Mouse (Mus musculus) layer of hippocampus, postnatal 10 days (tissue): ENCODE measurements around the gene Lrmp. TPM values are rescaled to one million over a fixed set of nuclear protein-coding genes. Genes with fewer than 3 reads are reported as not detected.

Experiments used
- DNase-seq, 2 experiments: peaks; one replicate each; pipeline ENCODE4 v3.0.0; 2021; ENCODE audit warnings: low spot score in 2 of 2
- total RNA-seq, 2 experiments: library from RNA; stranded (reverse); gene quantifications; 2 replicates each; pipeline ENCODE4 v1.2.3; 2021

Lrmp gene
- total RNA-seq, 2 experiments from 2014 or later, result 1.8 to 2.6 TPM

DNA sequence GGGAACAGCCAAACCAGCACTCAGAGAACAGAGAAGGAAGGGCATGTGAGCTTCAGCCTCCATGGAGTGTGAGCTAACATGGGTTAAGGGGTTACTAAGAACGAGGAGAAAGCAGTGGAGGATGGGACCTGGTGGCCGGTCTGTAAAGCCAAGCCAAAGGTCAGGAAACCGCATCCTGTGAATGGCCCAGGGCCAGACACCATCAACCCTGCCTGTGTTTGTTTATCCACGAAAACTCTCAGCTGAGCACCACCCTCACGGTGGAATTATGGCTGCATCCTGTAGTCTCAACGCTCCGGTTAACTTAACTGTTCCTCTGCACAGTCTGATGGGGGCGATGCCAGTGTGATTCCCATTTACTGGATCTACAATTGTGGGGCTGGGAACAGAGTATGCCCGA, 20.4 kb downstream of the Lrmp start:
- DNase-seq, result no peak

DNA sequence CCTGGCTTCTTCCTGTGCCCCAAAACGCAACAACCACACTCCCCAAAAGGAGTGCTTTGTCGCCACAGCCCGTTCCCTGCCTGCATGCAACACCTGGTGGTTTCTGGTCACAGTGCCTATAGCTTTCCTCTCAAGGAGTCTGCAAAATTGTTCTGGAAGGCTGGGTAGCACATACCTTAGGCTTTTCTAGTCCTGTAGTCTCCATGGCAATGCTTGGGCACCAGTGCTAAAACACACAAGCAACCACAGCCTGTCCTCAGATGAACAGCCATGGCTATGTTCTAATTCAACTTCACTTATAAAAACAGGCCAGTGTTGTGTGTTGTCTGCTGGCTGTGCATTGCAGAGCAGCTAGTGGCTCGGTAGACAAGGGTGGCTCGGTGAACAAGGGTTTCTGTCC, 21.4 kb downstream of the Lrmp start:
- DNase-seq, result no peak

GRCm38 (mm10) chr6:145139236-145139635, 23.8 kb downstream of the Lrmp start:
- DNase-seq, result no peak

- DNase-seq, result no peak
Observed at GRCm38 (mm10) chr6:145139776-145140475, 24.5 kb downstream of the Lrmp start.

- DNase-seq, result no peak
Observed at GRCm38 (mm10) chr6:145140706-145141105, 25.3 kb downstream of the Lrmp start.

- no peak for DNase-seq
Observed at GRCm38 (mm10) chr6:145141827-145142226, 26.4 kb downstream of the Lrmp start.

DNA sequence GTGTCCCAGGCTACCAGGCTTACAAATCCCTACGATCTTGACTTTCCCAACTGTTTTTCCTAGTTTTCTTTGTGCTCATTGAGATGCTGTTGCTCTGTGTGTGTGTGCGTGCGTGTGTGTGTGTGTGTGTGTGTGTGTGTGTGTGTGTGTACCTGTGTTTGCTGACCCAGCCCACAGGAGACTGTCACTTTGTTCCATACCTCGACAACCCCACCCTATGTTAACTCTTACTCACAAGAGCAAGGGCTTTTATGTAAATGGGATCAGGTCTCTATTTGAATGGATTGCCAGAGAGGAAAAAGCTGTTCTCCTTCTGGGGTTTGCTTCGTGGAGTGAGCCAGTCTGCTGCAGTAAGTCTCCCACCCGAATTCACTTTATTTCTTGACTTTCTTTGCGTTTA, 29.7 kb downstream of the Lrmp start:
- DNase-seq, result no peak

DNA sequence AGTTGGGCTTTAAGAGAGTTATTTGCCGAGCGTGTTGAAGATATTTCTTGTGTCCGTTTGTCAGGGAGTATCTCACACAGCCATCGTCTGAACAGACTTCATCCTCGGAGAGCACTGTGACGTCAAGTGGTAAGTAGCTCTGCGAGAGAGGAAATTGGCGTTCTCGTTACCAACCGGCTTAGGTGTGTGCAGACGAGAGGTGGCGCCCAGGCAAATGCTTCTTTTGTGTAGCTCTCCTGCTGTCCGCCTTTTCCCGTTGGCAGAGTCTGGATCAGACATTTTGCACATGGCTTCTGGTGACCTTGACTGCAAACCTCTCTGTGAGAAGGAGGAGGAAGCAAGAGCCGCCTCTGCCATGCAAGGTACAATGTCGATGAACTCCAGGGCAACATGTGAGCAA, 32.3 kb downstream of the Lrmp start:
- no peak for DNase-seq

DNA sequence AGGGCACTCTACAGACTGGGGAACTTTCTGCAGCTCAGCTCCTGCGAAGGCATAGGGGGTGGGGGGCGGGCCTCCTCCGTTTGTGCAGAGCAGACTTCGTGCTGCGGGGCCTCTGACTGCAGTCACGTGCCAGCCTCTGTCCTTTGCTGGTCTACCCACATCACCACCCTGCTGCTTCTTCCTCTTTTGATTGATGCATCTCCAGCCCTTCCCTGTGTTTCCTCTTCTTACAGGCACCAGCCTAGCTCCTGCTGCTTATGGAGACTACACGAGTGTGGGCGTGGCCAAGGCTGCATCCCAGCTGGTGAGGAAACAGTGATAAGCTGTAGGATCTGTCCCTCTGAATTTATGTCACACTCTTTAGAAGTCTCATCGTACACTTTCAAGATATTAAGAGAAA, 33.6 kb downstream of the Lrmp start:
- DNase-seq, result no peak

DNA sequence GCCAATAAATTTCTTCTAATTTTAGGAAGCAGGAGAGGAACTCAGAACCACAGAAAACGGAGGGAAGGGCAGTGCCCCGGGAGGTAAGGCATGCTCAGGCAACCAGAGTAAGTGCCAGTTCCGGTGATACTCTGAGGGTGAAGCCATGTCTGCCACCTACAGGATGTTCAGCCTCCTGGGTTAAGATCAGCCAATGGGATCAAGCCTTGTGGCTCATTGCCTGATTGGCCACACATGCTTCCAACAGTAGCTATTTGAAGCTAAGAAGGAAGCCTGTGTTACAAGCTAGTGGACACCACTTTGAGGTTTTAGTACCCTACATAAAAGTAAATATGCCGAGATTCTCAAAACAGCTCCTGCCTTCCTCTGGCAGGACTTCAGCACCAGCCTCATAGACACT, 43.2 kb downstream of the Lrmp start:
- no peak for DNase-seq

DNA sequence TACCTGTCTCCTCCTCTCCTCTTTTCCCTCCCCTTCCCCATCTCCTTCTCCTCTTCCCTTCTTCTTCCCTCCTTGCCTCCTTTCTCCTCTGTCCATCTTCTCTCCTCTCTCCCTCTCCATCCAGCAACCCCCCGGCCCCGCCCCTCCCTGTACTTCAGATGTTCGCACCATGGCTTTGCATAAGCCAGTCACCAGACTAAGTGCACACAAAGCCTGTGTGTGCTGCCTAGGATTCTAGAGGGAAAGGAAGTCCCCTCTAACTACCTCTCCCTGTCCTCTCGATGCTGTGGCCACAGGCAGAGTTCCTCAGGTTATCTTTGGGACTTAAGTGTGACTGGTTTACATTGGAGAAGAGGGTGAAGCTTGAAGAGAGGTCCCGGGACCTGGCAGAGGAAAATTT, 45.1 kb downstream of the Lrmp start:
- DNase-seq, result no peak

- DNase-seq, result no peak
Observed at GRCm38 (mm10) chr6:145171892-145172606, 56.6 kb downstream of the Lrmp start.

DNA sequence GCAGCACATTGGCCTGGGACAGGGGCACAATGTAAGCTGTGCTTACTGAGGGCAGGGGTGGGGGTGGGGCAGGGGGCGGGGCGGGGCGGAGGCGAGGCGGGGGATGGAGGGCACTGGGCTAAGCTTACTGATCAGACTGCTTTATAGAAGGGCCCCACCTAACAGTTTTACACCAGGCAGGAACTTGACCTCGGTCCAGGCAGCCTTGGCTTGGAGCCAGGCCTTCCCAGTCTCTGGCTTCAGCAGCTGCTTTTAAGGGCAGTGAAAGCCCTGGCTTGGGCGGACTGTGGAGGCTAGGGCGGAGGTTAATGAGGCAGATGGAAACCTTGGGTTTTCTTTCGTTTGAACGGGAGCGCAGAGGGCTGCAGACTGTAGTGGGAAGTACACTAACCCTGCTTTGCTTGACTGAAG, 58.3 kb downstream of the Lrmp start:
- peak; percentile 57 to 58 for DNase-seq

- no peak for DNase-seq
Observed at GRCm38 (mm10) chr6:145175571-145175981, 60.1 kb downstream of the Lrmp start.

DNA sequence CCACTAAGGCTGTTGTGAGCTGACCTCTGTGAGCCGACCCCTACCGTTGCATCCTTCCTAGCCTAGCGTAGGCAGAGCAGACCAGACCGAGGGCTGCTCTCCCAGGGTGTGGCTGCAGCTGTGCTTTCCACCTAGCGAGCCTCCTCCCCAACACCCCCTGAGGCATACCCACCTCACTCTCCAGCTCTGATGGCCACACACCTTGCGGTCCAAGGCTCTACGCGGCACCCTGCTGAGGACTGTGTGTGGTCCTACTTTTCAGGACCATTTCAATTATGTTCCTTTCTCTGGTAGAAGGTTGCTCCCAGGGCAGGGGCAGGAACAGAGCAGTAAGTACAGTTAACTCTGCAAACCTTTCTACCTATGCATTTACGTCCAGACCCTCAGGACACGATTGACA, 61.0 kb downstream of the Lrmp start:
- no peak for DNase-seq

GRCm38 (mm10) chr6:145179665-145180064, 64.2 kb downstream of the Lrmp start:
- peak; percentile 60 to 62 for DNase-seq

- no peak for DNase-seq
Observed at GRCm38 (mm10) chr6:145182044-145182443, 66.6 kb downstream of the Lrmp start.

- no peak for DNase-seq
Observed at GRCm38 (mm10) chr6:145186096-145186495, 70.6 kb downstream of the Lrmp start.

GRCm38 (mm10) chr6:145187093-145188088, 71.9 kb downstream of the Lrmp start:
- peak; percentile 41 to 66 for DNase-seq

- no peak for DNase-seq
Observed at GRCm38 (mm10) chr6:145193038-145193437, 77.6 kb downstream of the Lrmp start.

GRCm38 (mm10) chr6:145193446-145193845, 78.0 kb downstream of the Lrmp start:
- DNase-seq, result no peak
